In genomic region chr3:37468170-37468569, GRCm38 (mm10) we compare ENCODE assay signal across 8 mouse cellular contexts. TPM values are rescaled to one million over a fixed set of nuclear protein-coding genes. Genes with fewer than 3 reads are reported as not detected.
DNase-seq lines count a peak whose midpoint lies in the region; TF ChIP-seq lines count a peak whose summit lies in the region.
"Had no signal": no experiment of that assay in that cellular context is flagged by ENCODE, and none has a peak within 500 bp of the region (broad histone marks: within the 10 kb centered on the region; RNA-seq: fewer than 3 reads in every experiment).

No protein-coding gene starts in this region.

- no peak overlapping the region for H3K9ac ChIP-seq in MEL (ENCODE audit: control insufficient read depth, low read depth, low read length, poor library complexity, severe bottlenecking)
- H3K9ac ChIP-seq: liver, embryonic 15.5 days had no signal

- H3K9me3 ChIP-seq in MEL (replicated peaks; ENCODE audit: insufficient read depth, low read length), result no peaks in the 10 kb centered on the region
- H3K9me3 ChIP-seq: liver, embryonic 15.5 days had no signal

- H3K27ac ChIP-seq in MEL (ENCODE audit: control insufficient read depth, low read depth, low read length), result no peak overlapping the region
- H3K27ac ChIP-seq: liver, embryonic 15.5 days had no signal

- no peak for TF ChIP-seq POLR2A in MEL (IDR thresholded peaks at IDR 0.05; ENCODE audit: control insufficient read depth in 1 of 2, insufficient read depth in 1 of 2, low read depth in 1 of 2, low read length in 2 of 2, poor library complexity in 1 of 2)

- no peak for TF ChIP-seq EP300 in MEL (IDR thresholded peaks at IDR 0.05; ENCODE audit: low read depth in 1 of 2, low read length in 2 of 2)

- no peak overlapping the region for H3K4me3 ChIP-seq in MEL (ENCODE audit: control insufficient read depth in 1 of 2, insufficient read depth in 1 of 2, low read depth in 2 of 2, low read length in 2 of 2)
- H3K4me3 ChIP-seq: liver, embryonic 15.5 days had no signal

- H3K4me1 ChIP-seq in MEL (ENCODE audit: control insufficient read depth in 1 of 2, insufficient read depth in 2 of 2, low read length in 2 of 2), result peaks cover 2 to 4% of the 10 kb centered on the region in 2 experiments; a peak in 2 of 4 replicates

- TF ChIP-seq RAD21 in MEL (IDR thresholded peaks at IDR 0.05; ENCODE audit: low read depth, low read length), result peak; percentile 63

- peak; percentile 11 to 24 for DNase-seq in left cerebral cortex, postnatal 14 days (ENCODE audit: low spot score in 2 of 2)
- DNase-seq in left cerebral cortex, postnatal 36 days (ENCODE audit: low spot score in 2 of 2), result no peak
- DNase-seq in MEL (ENCODE audit: low read depth, low spot score), result peak; percentile 48
- DNase-seq in brain, embryonic 18.5 days (ENCODE audit: low read depth, low spot score), result peak; percentile 14
- peak; percentile 23 for DNase-seq in mesoderm, embryonic 11.5 days (ENCODE audit: low read depth, low spot score)
- DNase-seq in spleen, postnatal 10 days (ENCODE audit: low spot score in 2 of 2), result no peak
- no peak for DNase-seq in urinary bladder, adult 18-20 months (ENCODE audit: low spot score in 2 of 2)

- no peaks in the 10 kb centered on the region for H3K27me3 ChIP-seq in MEL (ENCODE audit: control insufficient read depth in 1 of 2, insufficient read depth in 2 of 2, low read length in 2 of 2)
- H3K27me3 ChIP-seq: liver, embryonic 15.5 days had no signal

- H3K79me2 ChIP-seq in MEL (ENCODE audit: control insufficient read depth, insufficient read depth, low read length, poor library complexity), result no peaks in the 10 kb centered on the region

- H3K36me3 ChIP-seq in MEL (ENCODE audit: control insufficient read depth in 1 of 2, insufficient read depth in 2 of 2, low read length in 2 of 2), result peaks cover 8 to 16% of the 10 kb centered on the region in 2 experiments; a peak in 3 of 4 replicates
- H3K36me3 ChIP-seq: liver, embryonic 15.5 days had no signal

- intact Hi-C loops in left cerebral cortex, postnatal 14 days (cut with DNase I), result no loop called here
- intact Hi-C loops in left cerebral cortex, postnatal 36 days (cut with DNase I), result loop anchor here (5.0 kb wide), 1 partner anchor 734 kb away; no protein-coding TSS in a partner anchor

- TF ChIP-seq CTCF in MEL (IDR thresholded peaks at IDR 0.05 in 2 of 3, conservative IDR thresholded peaks at IDR 0.05 in 1 of 3; ENCODE audit: control insufficient read depth in 1 of 3, insufficient read depth in 1 of 3, low read depth in 2 of 3, low read length in 3 of 3, poor library complexity in 1 of 3, severe bottlenecking in 1 of 3), result peak in 2 of 3 experiments; percentile 28 to 58; a peak in 3 of 6 replicates

TF ChIP-seq in MEL, 35 proteins besides CTCF, POLR2A, EP300 and RAD21:
- TF ChIP-seq SMC3 (IDR thresholded peaks at IDR 0.05; ENCODE audit: low read depth, low read length) (peak; percentile 63), ZNF384 (IDR thresholded peaks at IDR 0.05; ENCODE audit: low read depth, low read length) (no peak), MAFK (IDR thresholded peaks at IDR 0.05; ENCODE audit: borderline replicate concordance, low read depth, low read length) (no peak), NRF1 (IDR thresholded peaks at IDR 0.05; ENCODE audit: insufficient read depth, low read depth, low read length, poor library complexity, severe bottlenecking) (peak; percentile 7; the same call in 1 of the 2 replicates), POLR2AphosphoS2 (IDR thresholded peaks at IDR 0.05; ENCODE audit: low read length) (no peak), MEF2A (IDR thresholded peaks at IDR 0.05; ENCODE audit: extremely low read depth, insufficient replicate concordance, low read depth, low read length, poor library complexity, severe bottlenecking) (no peak), ZC3H11A (IDR thresholded peaks at IDR 0.05; ENCODE audit: low read depth, low read length) (peak; percentile 42)

RNA-seq across cellular contexts. Expression of gene Nudt6, which starts 48.2 kb away (rescaled TPM):
- total RNA-seq in left cerebral cortex, postnatal 14 days (2021), result 1 to 10 TPM; 6.3 to 7.4 TPM
- 1 to 10 TPM; 6.8 to 8.8 TPM for total RNA-seq in left cerebral cortex, postnatal 36 days (2021)
- total RNA-seq in MEL (2012; rRNA removed), result 4.0 and 6.0 TPM in 2 replicates
- polyA plus RNA-seq in MEL (2012; ENCODE audit: insufficient read depth in 1 of 2, insufficient read length in 2 of 2, low read depth in 1 of 2, low replicate concordance in 2 of 2, missing spikeins in 1 of 2), result 1 to 10 TPM in 1 of 2 experiments, not detected in 1; 9.1 TPM

RNA-seq across cellular contexts. Expression of gene Spata5, which starts 48.5 kb away (rescaled TPM):
- 10 to 100 TPM; 18.8 to 24.4 TPM for total RNA-seq in left cerebral cortex, postnatal 14 days (2021)
- total RNA-seq in left cerebral cortex, postnatal 36 days (2021), result 10 to 100 TPM; 21.5 to 25.4 TPM
- total RNA-seq in MEL (2012; rRNA removed), result 67.6 and 73.2 TPM in 2 replicates
- polyA plus RNA-seq in MEL (2012; ENCODE audit: insufficient read depth in 1 of 2, insufficient read length in 2 of 2, low read depth in 1 of 2, low replicate concordance in 2 of 2, missing spikeins in 1 of 2), result 10 to 100 TPM in 1 of 2 experiments, not detected in 1; 33.5 TPM

Comparison
In these comparisons a context has a peak if more than half of its experiments do, and no peak if none do; other contexts are left out.
1. DNase-seq: peak in left cerebral cortex, postnatal 14 days (2 of 2), MEL (single experiment), brain, embryonic 18.5 days (single experiment) and mesoderm, embryonic 11.5 days (single experiment); none in left cerebral cortex, postnatal 36 days (0 of 2), spleen, postnatal 10 days (0 of 2) and urinary bladder, adult 18-20 months (0 of 2).